Mouse (Mus musculus) megakaryocyte, embryonic 14.5 days (primary cell): ENCODE results near the gene Babam2. TPM values are rescaled to one million over a fixed set of nuclear protein-coding genes. Genes with fewer than 3 reads are reported as not detected.

Experiments
- H3K27me3 ChIP-seq: replicated peaks from 2 replicates; pipeline ENCODE3; 2012; ENCODE audit warnings: inconsistent platforms
- H3K36me3 ChIP-seq: replicated peaks from 2 replicates; pipeline ENCODE3; 2012; ENCODE audit warnings: low read length, inconsistent platforms, mixed read lengths
- H3K4me1 ChIP-seq: 2 replicates; pipeline ENCODE4 v1.6.1; 2012; ENCODE audit warnings: inconsistent platforms
- H3K4me3 ChIP-seq: replicated peaks from 2 replicates; pipeline ENCODE3; 2012; ENCODE audit warnings: moderate library complexity, mild to moderate bottlenecking, inconsistent platforms
- H3K9me3 ChIP-seq: 2 replicates; pipeline ENCODE4 v1.6.1; 2012; ENCODE audit warnings: inconsistent platforms
- FLI1 ChIP-seq: IDR thresholded peaks from 2 replicates; pipeline ENCODE4 v1.6.1; 2012; ENCODE audit warnings: low read length, inconsistent platforms, mixed read lengths
- GATA1 ChIP-seq: IDR thresholded peaks from 3 replicates; pipeline ENCODE4 v1.6.1; 2012; ENCODE audit warnings: mixed read lengths, low read length, inconsistent platforms, borderline replicate concordance
- polyA plus RNA-seq: library from polyadenylated mRNA; stranded (reverse); fragments of >175 nt; gene quantifications from 2 replicates; pipeline ENCODE4 v1.2.3, GENCODE M21; 2012; ENCODE audit warnings: low replicate concordance; ENCODE audit not compliant: insufficient read depth

The Babam2 gene
- polyA plus RNA-seq, 1 experiment: 87.2 TPM

GRCm38 (mm10) chr5:31985021-31985420 lies 287.5 kb downstream of the Babam2 start:
- H3K9me3 ChIP-seq: no peaks in the 10 kb centered on the region
- H3K27me3 ChIP-seq: no peaks in the 10 kb centered on the region
- H3K4me3 ChIP-seq: no peak overlapping the region
- peaks cover 31% of the 10 kb centered on the region for H3K4me1 ChIP-seq
- H3K36me3 ChIP-seq: peaks cover 10% of the 10 kb centered on the region
- TF ChIP-seq GATA1 (no peak), FLI1 (no peak)

- Histone ChIP-seq H3K4me3 (no peak overlapping the region), H3K27me3 (no peaks in the 10 kb centered on the region), H3K9me3 (no peaks in the 10 kb centered on the region), H3K4me1 (peaks cover 23% of the 10 kb centered on the region), H3K36me3 (peaks cover 5% of the 10 kb centered on the region)
- TF ChIP-seq GATA1 (no peak), FLI1 (no peak)
Measured at GRCm38 (mm10) chr5:31987541-31988307, 290.2 kb downstream of the Babam2 start.

GRCm38 (mm10) chr5:31997189-31997954 lies 299.9 kb downstream of the Babam2 start:
- Histone ChIP-seq H3K9me3 (0 out of 2 replicates have a peak, but pooled peaks cover 3% of the 10 kb centered on the region), H3K36me3 (peaks cover 9% of the 10 kb centered on the region), H3K4me1 (peaks cover 18% of the 10 kb centered on the region), H3K27me3 (peaks cover 3% of the 10 kb centered on the region), H3K4me3 (no peak overlapping the region)
- no peak for TF ChIP-seq GATA1
- TF ChIP-seq FLI1: no peak

- Histone ChIP-seq H3K4me1 (peaks cover 18% of the 10 kb centered on the region), H3K4me3 (no peak overlapping the region), H3K9me3 (0 out of 2 replicates have a peak, but pooled peaks cover 3% of the 10 kb centered on the region), H3K27me3 (peaks cover 3% of the 10 kb centered on the region), H3K36me3 (peaks cover 9% of the 10 kb centered on the region)
- TF ChIP-seq FLI1 (no peak), GATA1 (no peak)
Measured at GRCm38 (mm10) chr5:31998806-31999205, 301.3 kb downstream of the Babam2 start.

GRCm38 (mm10) chr5:32000076-32000475 lies 302.6 kb downstream of the Babam2 start:
- H3K9me3 ChIP-seq: 0 out of 2 replicates have a peak, but pooled peaks cover 3% of the 10 kb centered on the region

GRCm38 (mm10) chr5:32001266-32001665 lies 303.8 kb downstream of the Babam2 start:
- Histone ChIP-seq H3K9me3 (no peaks in the 10 kb centered on the region), H3K36me3 (peaks cover 17% of the 10 kb centered on the region), H3K4me3 (no peak overlapping the region), H3K4me1 (peaks cover 18% of the 10 kb centered on the region), H3K27me3 (peaks cover 3% of the 10 kb centered on the region)
- TF ChIP-seq FLI1 (no peak), GATA1 (no peak)

More at GRCm38 (mm10) chr5:32000076-32000475, 302.6 kb downstream of the Babam2 start:
- H3K27me3 ChIP-seq: peaks cover 3% of the 10 kb centered on the region
- no peak for TF ChIP-seq GATA1
- no peak for TF ChIP-seq FLI1
- H3K4me3 ChIP-seq: no peak overlapping the region
- H3K4me1 ChIP-seq: peaks cover 18% of the 10 kb centered on the region
- peaks cover 12% of the 10 kb centered on the region for H3K36me3 ChIP-seq

- Histone ChIP-seq H3K9me3 (no peaks in the 10 kb centered on the region), H3K4me1 (peaks cover 18% of the 10 kb centered on the region), H3K27me3 (peaks cover 3% of the 10 kb centered on the region), H3K36me3 (peaks cover 22% of the 10 kb centered on the region), H3K4me3 (no peak overlapping the region)
- TF ChIP-seq FLI1 (no peak), GATA1 (no peak)
Measured at GRCm38 (mm10) chr5:32001771-32002170, 304.3 kb downstream of the Babam2 start.

- peaks cover 19% of the 10 kb centered on the region for H3K4me1 ChIP-seq
- H3K36me3 ChIP-seq: peaks cover 64% of the 10 kb centered on the region
- no peaks in the 10 kb centered on the region for H3K9me3 ChIP-seq
- no peak for TF ChIP-seq GATA1
- TF ChIP-seq FLI1: no peak
- H3K27me3 ChIP-seq: no peaks in the 10 kb centered on the region
- H3K4me3 ChIP-seq: no peak overlapping the region
Measured at GRCm38 (mm10) chr5:32008401-32008800, 310.9 kb downstream of the Babam2 start.

GRCm38 (mm10) chr5:32010056-32010455 lies 312.6 kb downstream of the Babam2 start:
- Histone ChIP-seq H3K4me3 (no peak overlapping the region), H3K4me1 (peaks cover 20% of the 10 kb centered on the region), H3K9me3 (no peaks in the 10 kb centered on the region), H3K27me3 (no peaks in the 10 kb centered on the region), H3K36me3 (peaks cover 71% of the 10 kb centered on the region)
- TF ChIP-seq FLI1 (no peak), GATA1 (no peak)

GRCm38 (mm10) chr5:32013053-32013452 lies 315.6 kb downstream of the Babam2 start:
- Histone ChIP-seq H3K4me1 (peaks cover 33% of the 10 kb centered on the region), H3K36me3 (peaks cover 52% of the 10 kb centered on the region), H3K9me3 (no peaks in the 10 kb centered on the region), H3K4me3 (no peak overlapping the region), H3K27me3 (no peaks in the 10 kb centered on the region)
- TF ChIP-seq GATA1: no peak
- no peak for TF ChIP-seq FLI1
